Mouse (Mus musculus): Measurements from ENCODE around the gene Gck.
A peak's percentile ranks its signal among the peaks of the same experiment; 100 is the strongest.

Gene Gck

DNA sequence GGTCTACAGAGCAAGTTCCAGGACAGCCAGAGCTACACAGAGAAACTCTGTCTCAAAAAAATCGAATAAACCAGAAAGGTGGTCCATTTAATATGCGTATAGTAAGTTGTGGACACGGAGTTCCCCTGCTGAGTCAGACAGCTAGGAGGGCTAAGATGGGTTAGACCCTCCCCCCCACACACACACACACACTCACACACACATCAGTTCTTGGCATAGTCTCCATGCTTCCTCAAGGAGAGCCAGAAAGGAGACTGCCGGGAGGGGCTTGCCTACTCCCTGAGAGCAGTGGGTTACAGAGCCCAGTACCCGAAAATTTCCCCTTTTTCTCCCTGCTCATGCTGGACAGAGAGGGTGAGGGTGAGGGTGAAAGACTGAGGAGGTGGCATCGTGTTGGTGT is 89.2 kb downstream of the Gck start:
- H3K4me1 ChIP-seq (replicated peaks; ENCODE audit: low read depth, low read length) = peaks cover 38% of the 10 kb centered on the region
- peaks cover 14% of the 10 kb centered on the region for H3K36me3 ChIP-seq (ENCODE audit: insufficient read depth, low read length)
- no peak overlapping the region for H3K4me3 ChIP-seq (replicated peaks; ENCODE audit: low read length)
- TF ChIP-seq NANOG (IDR thresholded peaks at IDR 0.05; ENCODE audit: borderline replicate concordance, low read length) (no peak), POU5F1 (IDR thresholded peaks at IDR 0.05; ENCODE audit: borderline replicate concordance, low read length) (no peak), CTCF (conservative IDR thresholded peaks at IDR 0.05; ENCODE audit: low read length) (no peak)
- no peaks in the 10 kb centered on the region for H3K9me3 ChIP-seq (ENCODE audit: low read length)
- peaks cover 63% of the 10 kb centered on the region for H3K27me3 ChIP-seq (ENCODE audit: insufficient read depth, low read length)

DNA sequence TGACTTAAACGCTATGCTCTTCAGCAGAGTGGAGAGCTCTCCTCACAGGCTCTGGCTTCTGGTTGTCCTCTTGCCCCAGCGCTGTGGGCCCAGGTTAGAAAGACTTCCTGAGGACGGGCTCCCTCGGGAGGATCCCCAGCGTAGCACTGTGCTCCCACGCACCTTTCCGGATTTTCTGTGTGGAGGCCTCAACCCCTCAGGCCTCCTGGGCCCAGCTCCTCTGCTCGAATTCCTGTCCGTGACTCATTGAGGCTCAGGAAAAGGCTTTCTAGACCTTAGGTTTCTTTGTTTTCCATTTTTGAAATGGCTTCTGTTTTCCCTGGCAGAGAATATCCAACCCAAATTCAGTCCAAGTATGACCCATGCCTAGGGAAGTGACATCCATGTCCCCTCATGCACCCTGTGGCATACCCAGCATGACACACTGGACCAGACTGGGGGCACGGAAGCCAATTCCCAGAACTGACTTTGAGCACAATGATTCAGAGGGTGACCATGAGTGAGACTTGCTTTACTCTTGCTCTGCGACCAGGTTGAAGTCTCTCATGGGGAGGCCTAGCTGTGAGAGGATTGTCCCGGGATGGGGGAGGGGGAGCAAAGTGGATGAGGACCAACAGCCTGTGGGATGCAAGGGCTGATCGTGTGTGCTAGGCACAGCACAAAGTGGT is 89.9 kb downstream of the Gck start:
- H3K36me3 ChIP-seq (ENCODE audit: insufficient read depth, low read length) = peaks cover 8% of the 10 kb centered on the region
- peaks cover 58% of the 10 kb centered on the region for H3K27me3 ChIP-seq (ENCODE audit: insufficient read depth, low read length)
- peaks cover 44% of the 10 kb centered on the region for H3K4me1 ChIP-seq (replicated peaks; ENCODE audit: low read depth, low read length)
- H3K4me3 ChIP-seq (replicated peaks; ENCODE audit: low read length) = no peak overlapping the region
- no peak for TF ChIP-seq POU5F1 (IDR thresholded peaks at IDR 0.05; ENCODE audit: borderline replicate concordance, low read length)
- TF ChIP-seq NANOG (IDR thresholded peaks at IDR 0.05; ENCODE audit: borderline replicate concordance, low read length) = no peak
- TF ChIP-seq CTCF (conservative IDR thresholded peaks at IDR 0.05; ENCODE audit: low read length) = no peak
- no peaks in the 10 kb centered on the region for H3K9me3 ChIP-seq (ENCODE audit: low read length)

- H3K9me3 ChIP-seq (ENCODE audit: low read length) = no peaks in the 10 kb centered on the region
- no peak overlapping the region for H3K4me3 ChIP-seq (replicated peaks; ENCODE audit: low read length)
- peaks cover 47% of the 10 kb centered on the region for H3K27me3 ChIP-seq (ENCODE audit: insufficient read depth, low read length)
- TF ChIP-seq CTCF (conservative IDR thresholded peaks at IDR 0.05; ENCODE audit: low read length) (peak; percentile 90), POU5F1 (IDR thresholded peaks at IDR 0.05; ENCODE audit: borderline replicate concordance, low read length) (no peak), NANOG (IDR thresholded peaks at IDR 0.05; ENCODE audit: borderline replicate concordance, low read length) (no peak)
- H3K4me1 ChIP-seq (replicated peaks; ENCODE audit: low read depth, low read length) = peaks cover 57% of the 10 kb centered on the region
- H3K36me3 ChIP-seq (ENCODE audit: insufficient read depth, low read length) = no peaks in the 10 kb centered on the region; the same call in 1 of the 2 replicates
Observed at GRCm38 (mm10) chr11:5858723-5859122, 91.2 kb downstream of the Gck start.

- 0 out of 2 replicates have a peak overlapping the region, but pooled peaks have one; percentile 23 for H3K4me3 ChIP-seq (replicated peaks; ENCODE audit: low read length)
- no peaks in the 10 kb centered on the region for H3K9me3 ChIP-seq (ENCODE audit: low read length)
- H3K27me3 ChIP-seq (ENCODE audit: insufficient read depth, low read length) = peaks cover 26% of the 10 kb centered on the region
- TF ChIP-seq NANOG (IDR thresholded peaks at IDR 0.05; ENCODE audit: borderline replicate concordance, low read length) (no peak), CTCF (conservative IDR thresholded peaks at IDR 0.05; ENCODE audit: low read length) (no peak), POU5F1 (IDR thresholded peaks at IDR 0.05; ENCODE audit: borderline replicate concordance, low read length) (no peak)
- H3K4me1 ChIP-seq (replicated peaks; ENCODE audit: low read depth, low read length) = peaks cover 53% of the 10 kb centered on the region
- no peaks in the 10 kb centered on the region for H3K36me3 ChIP-seq (ENCODE audit: insufficient read depth, low read length)
Observed at GRCm38 (mm10) chr11:5856479-5857130, 93.3 kb downstream of the Gck start.

- no peaks in the 10 kb centered on the region for H3K9me3 ChIP-seq (ENCODE audit: low read length)
- peaks cover 47% of the 10 kb centered on the region for H3K4me1 ChIP-seq (replicated peaks; ENCODE audit: low read depth, low read length)
- H3K4me3 ChIP-seq (replicated peaks; ENCODE audit: low read length) = peak overlapping the region; percentile 23; the same call in 1 of the 2 replicates
- no peaks in the 10 kb centered on the region for H3K36me3 ChIP-seq (ENCODE audit: insufficient read depth, low read length)
- TF ChIP-seq POU5F1 (IDR thresholded peaks at IDR 0.05; ENCODE audit: borderline replicate concordance, low read length) = no peak
- H3K27me3 ChIP-seq (ENCODE audit: insufficient read depth, low read length) = peaks cover 19% of the 10 kb centered on the region
Observed at GRCm38 (mm10) chr11:5855902-5856301, 94.0 kb downstream of the Gck start.

DNA sequence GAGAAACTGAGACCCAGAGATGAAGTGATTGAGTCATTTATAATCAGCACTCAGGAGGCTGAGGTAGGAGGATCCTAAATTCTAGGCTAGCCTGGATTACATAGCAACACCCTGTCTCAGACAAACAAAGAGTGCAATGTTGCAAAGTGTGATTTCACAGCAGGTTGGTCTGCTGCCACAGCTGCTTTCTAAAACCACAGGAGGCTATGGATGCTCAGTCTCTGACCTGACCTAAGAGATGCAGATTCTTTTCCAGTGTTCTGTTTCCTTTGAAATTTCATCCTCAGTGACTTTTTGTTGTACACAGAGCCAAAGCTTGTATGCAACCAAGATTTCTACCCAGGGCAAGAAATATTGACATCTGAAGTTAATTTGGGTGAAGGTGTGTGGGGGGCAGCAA is 94.4 kb downstream of the Gck start:
- no peaks in the 10 kb centered on the region for H3K9me3 ChIP-seq (ENCODE audit: low read length)
- 0 out of 2 replicates have a peak overlapping the region, but pooled peaks have one; percentile 23 for H3K4me3 ChIP-seq (replicated peaks; ENCODE audit: low read length)
- H3K27me3 ChIP-seq (ENCODE audit: insufficient read depth, low read length) = peaks cover 14% of the 10 kb centered on the region
- TF ChIP-seq NANOG (IDR thresholded peaks at IDR 0.05; ENCODE audit: borderline replicate concordance, low read length) (peak; percentile 52; the same call in 1 of the 2 replicates), POU5F1 (IDR thresholded peaks at IDR 0.05; ENCODE audit: borderline replicate concordance, low read length) (no peak)
- H3K36me3 ChIP-seq (ENCODE audit: insufficient read depth, low read length) = no peaks in the 10 kb centered on the region
- H3K4me1 ChIP-seq (replicated peaks; ENCODE audit: low read depth, low read length) = peaks cover 43% of the 10 kb centered on the region

DNA sequence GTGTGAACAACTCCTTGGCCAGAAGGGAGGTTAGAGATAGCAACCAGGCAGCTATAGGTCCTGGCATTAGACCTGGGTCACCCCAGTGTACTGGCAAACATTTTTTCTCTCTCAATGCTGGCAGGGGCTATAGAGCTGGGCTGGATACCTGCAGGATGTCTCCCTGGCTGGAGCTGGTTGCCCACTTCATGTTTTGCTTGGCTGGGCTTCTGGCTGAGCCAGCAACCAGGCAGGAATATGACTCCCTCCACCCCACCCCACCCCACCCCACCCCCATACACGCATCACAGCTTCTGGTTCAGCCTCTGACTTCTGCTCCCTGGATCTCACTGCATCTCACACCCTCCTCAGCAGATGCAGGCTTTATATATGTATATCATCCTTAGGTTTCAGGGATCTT is 97.6 kb downstream of the Gck start:
- H3K27me3 ChIP-seq (ENCODE audit: insufficient read depth, low read length) = no peaks in the 10 kb centered on the region
- no peak overlapping the region for H3K4me3 ChIP-seq (replicated peaks; ENCODE audit: low read length)
- H3K9me3 ChIP-seq (ENCODE audit: low read length) = peaks cover 2% of the 10 kb centered on the region
- peaks cover 61% of the 10 kb centered on the region for H3K4me1 ChIP-seq (replicated peaks; ENCODE audit: low read depth, low read length)
- H3K36me3 ChIP-seq (ENCODE audit: insufficient read depth, low read length) = no peaks in the 10 kb centered on the region
- TF ChIP-seq NANOG (IDR thresholded peaks at IDR 0.05; ENCODE audit: borderline replicate concordance, low read length) = no peak

GRCm38 (mm10) chr11:5851021-5851736 is 98.7 kb downstream of the Gck start:
- TF ChIP-seq POU5F1 (IDR thresholded peaks at IDR 0.05; ENCODE audit: borderline replicate concordance, low read length) (no peak), CTCF (conservative IDR thresholded peaks at IDR 0.05; ENCODE audit: low read length) (no peak), NANOG (IDR thresholded peaks at IDR 0.05; ENCODE audit: borderline replicate concordance, low read length) (no peak)
- Histone ChIP-seq H3K4me3 (replicated peaks; ENCODE audit: low read length) (no peak overlapping the region), H3K9me3 (ENCODE audit: low read length) (peaks cover 13% of the 10 kb centered on the region), H3K27me3 (ENCODE audit: insufficient read depth, low read length) (no peaks in the 10 kb centered on the region), H3K36me3 (ENCODE audit: insufficient read depth, low read length) (no peaks in the 10 kb centered on the region), H3K4me1 (replicated peaks; ENCODE audit: low read depth, low read length) (peaks cover 53% of the 10 kb centered on the region)

Data from E14TG2a.4 (cell line).